Mouse (Mus musculus) megakaryocyte, embryonic 14.5 days (primary cell): Measurements from ENCODE around the gene Snrk.

Experiments used
- FLI1 ChIP-seq: IDR thresholded peaks from 2 replicates; pipeline ENCODE4 v1.6.1; 2012; ENCODE audit warnings: low read length, inconsistent platforms, mixed read lengths
- GATA1 ChIP-seq: IDR thresholded peaks from 3 replicates; pipeline ENCODE4 v1.6.1; 2012; ENCODE audit warnings: mixed read lengths, low read length, inconsistent platforms, borderline replicate concordance

- TF ChIP-seq GATA1, result no peak
- TF ChIP-seq FLI1, result no peak
These were observed 20.9 kb downstream of the Snrk start for GRCm38 (mm10) chr9:122137960-122138359.
